Mouse (Mus musculus) CD4-positive, CD25-positive, alpha-beta regulatory T cell, adult 9 weeks (primary cell): ENCODE results near the gene Cldn7. TPM values are rescaled to one million over a fixed set of nuclear protein-coding genes. Genes with fewer than 3 reads are reported as not detected.

Source experiments
- polyA plus RNA-seq: library from polyadenylated mRNA; unstranded; fragments of 100-300 nt; shearing (Covaris generic); gene quantifications from one replicate; pipeline ENCODE4 v1.2.1, GENCODE M21; 2017

The Cldn7 gene
- not detected for polyA plus RNA-seq

DNA sequence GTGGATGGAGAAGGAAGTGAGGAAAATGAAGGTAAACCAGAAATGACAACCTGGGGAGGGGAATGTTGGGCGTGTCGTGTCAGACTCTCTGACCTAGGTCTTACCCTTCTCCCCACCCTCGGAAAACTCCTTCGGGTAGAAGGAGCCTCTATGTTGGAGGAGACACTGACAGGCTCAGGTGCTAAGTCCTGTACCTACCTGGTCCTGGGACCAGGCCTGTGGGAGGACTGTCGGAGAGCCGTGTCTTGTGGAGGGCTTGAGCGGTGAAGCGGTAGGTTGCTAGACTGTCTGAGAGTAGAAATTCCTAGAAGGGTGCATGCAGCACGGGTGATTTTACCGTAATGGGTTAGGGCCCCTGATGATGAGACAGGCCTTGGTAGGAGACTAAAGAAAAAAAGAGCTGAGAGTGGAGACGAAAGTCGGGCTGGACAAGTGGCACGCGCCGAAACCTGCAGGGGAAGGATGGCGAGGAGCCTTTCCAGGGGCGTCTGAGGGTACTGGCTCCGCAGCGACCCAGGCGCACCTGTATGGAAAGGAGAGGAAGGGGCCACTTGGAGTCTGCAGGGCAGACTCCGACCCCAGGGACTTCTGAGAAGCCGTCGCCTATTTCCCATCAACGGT, at the start of gene Cldn7:
Cldn7 (plus strand) TSS at position 130 of the 621 bp plus-strand sequence.

GRCm38 (mm10) chr11:69921114-69922011, 43.2 kb upstream of the Cldn7 start, which contains the start of gene Eif5a:
TSS of gene Eif5a (minus strand) at chr11:69921958.

GRCm38 (mm10) chr11:69935137-69935879, 29.3 kb upstream of the Cldn7 start, which contains the start of gene Ybx2:
TSS of gene Ybx2 (plus strand) at chr11:69935796.

GRCm38 (mm10) chr11:69948066-69948762, 16.4 kb upstream of the Cldn7 start, which contains the start of gene Slc2a4:
TSS of gene Slc2a4 (minus strand) at chr11:69948188.

DNA sequence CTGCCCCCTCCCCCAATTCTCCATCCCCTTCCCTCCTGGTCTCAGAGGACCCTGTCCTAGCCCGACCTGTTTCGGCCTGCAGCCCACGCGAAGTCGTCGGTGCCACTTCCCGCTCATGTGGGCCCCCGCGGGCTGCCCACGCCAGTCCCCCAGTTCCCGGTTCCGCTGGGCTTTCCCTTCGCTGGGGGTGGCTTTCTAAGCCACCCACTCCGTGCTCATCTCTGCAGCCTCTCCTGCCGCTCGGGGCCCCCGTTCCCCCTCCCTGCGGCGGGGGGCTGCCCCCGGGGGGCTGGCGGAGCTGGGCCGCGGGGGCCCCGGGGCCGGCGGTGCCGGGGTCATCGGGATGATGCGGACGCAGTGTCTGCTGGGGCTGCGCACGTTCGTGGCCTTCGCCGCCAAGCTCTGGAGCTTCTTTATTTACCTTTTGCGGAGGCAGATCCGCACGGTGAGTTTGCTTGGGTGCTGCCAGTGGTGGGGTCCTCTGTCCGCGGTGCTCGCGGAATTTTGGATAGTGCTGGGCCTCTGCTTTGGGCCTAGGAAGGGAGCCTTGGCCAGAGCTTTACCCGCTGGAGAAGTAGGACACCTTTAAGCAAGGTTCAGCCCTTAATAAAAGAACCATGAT, 16.7 kb downstream of the Cldn7 start, which contains the start of gene Ctdnep1:
Ctdnep1 (plus strand) TSS at position 16 of the 622 bp plus-strand sequence.

DNA sequence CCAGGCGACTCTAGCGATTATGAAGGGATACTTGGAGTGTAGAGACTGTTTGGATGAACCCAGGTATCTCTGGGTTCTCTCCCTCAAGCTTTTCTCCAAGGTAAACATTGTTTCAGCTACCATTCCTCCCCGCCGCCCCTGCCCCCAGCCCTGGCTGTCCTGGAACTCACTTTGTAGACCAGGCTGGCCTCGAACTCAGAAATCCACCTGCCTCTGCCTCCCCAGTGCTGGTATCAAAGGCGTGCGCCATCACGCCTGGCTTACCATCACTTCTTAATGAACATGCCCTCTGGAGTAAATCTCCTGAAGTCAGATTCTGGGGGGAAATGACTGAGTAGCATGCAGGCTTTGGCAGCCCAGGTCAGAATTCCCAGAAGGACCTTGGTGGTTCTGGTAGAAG, 17.6 kb downstream of the Cldn7 start, which contains the start of gene Elp5:
Elp5 (minus strand) TSS at position 293 of the 400 bp plus-strand sequence.

DNA sequence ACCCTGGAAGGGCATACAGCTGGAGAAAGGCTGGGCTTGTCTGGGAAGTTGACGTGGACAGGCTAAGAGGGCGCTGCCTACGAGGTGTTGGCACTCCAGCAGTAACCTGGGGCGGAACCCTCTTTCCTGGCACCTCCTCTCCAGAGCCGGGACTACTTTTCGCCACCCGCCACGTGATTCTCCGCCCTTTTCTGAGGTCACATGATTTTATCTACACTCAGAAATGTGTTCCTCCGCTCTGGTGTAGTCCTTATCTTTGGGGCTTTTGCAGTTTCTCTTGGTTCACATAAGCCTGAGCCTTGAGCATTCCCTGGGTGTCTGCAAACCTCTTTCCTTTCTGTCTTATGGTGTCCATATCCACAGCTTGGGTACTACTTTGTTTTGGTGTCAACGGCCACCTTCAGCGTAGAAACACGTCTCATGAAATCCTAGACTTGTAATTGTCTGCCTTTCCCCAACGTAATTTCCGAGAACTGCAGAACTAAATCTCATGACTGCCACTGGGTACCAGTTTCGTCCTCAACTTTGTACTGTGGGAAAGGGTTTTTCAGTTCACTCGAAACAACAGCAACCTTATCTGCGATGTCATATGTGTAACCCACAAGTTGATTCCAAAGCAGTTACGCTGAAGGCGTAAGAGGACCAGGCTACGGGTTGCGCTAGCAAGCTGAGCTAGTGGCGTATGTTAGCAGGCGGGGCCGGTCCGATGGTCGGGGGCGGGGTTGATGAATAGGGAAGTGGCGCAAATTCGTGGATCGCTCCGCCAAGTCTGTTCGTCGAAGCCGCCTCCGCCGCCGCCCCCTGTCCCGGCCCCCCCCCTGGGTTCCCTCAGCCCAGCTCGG, 26.5 kb downstream of the Cldn7 start, which contains the start of gene Gabarap:
Gabarap (plus strand) TSS at position 294 of the 842 bp plus-strand sequence.

GRCm38 (mm10) chr11:69995391-69995960, 30.9 kb downstream of the Cldn7 start, which contains the start of gene Phf23:
TSS of gene Phf23 (plus strand) at chr11:69995777.

GRCm38 (mm10) chr11:70000396-70000898, 35.9 kb downstream of the Cldn7 start, which contains the start of gene Dvl2:
TSS of gene Dvl2 (plus strand) at chr11:70000595.

DNA sequence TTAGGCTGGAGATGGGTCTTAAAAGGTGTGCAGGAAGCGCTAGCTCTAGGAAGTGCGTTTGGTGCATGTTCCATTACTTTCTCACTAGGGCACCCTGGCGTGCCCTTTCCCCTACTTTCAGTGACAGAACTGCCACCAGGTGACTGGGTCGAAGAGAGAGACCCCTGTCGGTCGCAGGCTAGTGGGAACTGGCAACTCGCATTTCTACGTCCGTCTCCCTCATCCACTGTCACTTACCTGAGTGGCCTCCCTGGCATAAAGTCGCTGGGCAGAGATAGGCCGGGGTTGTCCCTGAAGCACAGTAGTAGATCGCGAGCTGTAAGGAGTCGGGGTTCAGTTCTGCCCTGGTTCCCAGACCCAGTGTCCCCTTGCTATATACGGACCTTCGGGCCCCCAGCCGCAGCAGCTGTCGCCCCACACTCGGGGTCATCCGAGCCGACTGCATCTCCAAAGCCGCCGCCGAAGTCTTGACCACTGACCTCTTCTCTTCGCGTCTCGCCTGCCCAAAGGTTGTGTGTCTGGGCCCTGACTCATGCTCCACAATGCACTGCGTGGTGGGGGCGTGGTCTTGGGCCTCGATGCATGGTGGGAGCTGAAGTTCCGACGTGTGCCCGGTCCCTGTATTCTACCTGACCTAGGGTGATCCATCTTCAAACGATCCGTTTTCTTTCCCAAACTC, 50.4 kb downstream of the Cldn7 start, which contains the start of gene Acadvl:
Acadvl (minus strand) TSS at position 532 of the 679 bp plus-strand sequence.

DNA sequence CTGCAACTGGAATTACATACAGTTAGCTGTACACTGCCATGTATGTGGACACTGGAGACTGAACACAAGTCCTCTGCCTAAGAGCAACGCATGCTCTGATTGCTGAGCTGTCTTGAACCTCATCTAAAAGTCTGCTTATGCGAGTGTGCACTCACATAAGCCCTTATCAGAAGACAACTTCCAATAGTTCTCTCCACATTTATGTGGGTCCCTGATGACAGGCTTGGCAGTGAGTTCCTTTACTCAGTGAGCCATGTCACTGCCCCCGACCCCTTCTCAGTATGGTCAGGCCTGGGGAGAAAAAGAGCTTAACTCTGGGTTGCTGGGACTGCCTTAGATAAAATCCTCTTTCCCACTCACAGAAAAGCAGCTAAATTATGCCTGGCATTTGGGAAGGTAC, 52.1 kb downstream of the Cldn7 start, which contains the start of gene Dlg4:
Dlg4 (plus strand) TSS at position 274 of the 400 bp plus-strand sequence.

Other genes starting within 250 kb of the Cldn7 start
- 53.7 TPM for gene Polr2a, start 206.1 kb upstream of the Cldn7 start, polyA plus RNA-seq
- gene Slc35g3, start 202.8 kb upstream of the Cldn7 start, polyA plus RNA-seq, result not detected
- 4.9 TPM for gene Zbtb4, start 198.9 kb upstream of the Cldn7 start, polyA plus RNA-seq
- gene Chrnb1, start 168.8 kb upstream of the Cldn7 start, polyA plus RNA-seq, result 3.5 TPM
- not detected for gene Fgf11, start 162.9 kb upstream of the Cldn7 start, polyA plus RNA-seq
- not detected for gene Tmem102, start 159.2 kb upstream of the Cldn7 start, polyA plus RNA-seq
- gene Gm39566, start 149.5 kb upstream of the Cldn7 start, polyA plus RNA-seq, result not detected
- gene Spem2, start 146.3 kb upstream of the Cldn7 start, polyA plus RNA-seq, result not detected
- gene Spem1, start 142.6 kb upstream of the Cldn7 start, polyA plus RNA-seq, result not detected
- 0.65 TPM for gene Nlgn2, start 127.0 kb upstream of the Cldn7 start, polyA plus RNA-seq
- 121 TPM for gene Tmem256, start 126.3 kb upstream of the Cldn7 start, polyA plus RNA-seq
- 30.1 TPM for gene Plscr3, start 118.4 kb upstream of the Cldn7 start, polyA plus RNA-seq
- gene Tnk1, start 106.0 kb upstream of the Cldn7 start, polyA plus RNA-seq, result not detected
- gene Tmem95, start 86.8 kb upstream of the Cldn7 start, polyA plus RNA-seq, result not detected
- 1.1 TPM for gene Kctd11, start 83.4 kb upstream of the Cldn7 start, polyA plus RNA-seq
- 549 TPM for gene Acap1, start 69.2 kb upstream of the Cldn7 start, polyA plus RNA-seq
- 3.9 TPM for gene 2810408A11Rik, start 63.8 kb upstream of the Cldn7 start, polyA plus RNA-seq
- gene Neurl4, start 63.7 kb upstream of the Cldn7 start, polyA plus RNA-seq, result 4.2 TPM
- gene Gps2, start 50.9 kb upstream of the Cldn7 start, polyA plus RNA-seq, result 152 TPM
- 1,005 TPM for gene Eif5a, start 42.8 kb upstream of the Cldn7 start, polyA plus RNA-seq
- not detected for gene Ybx2, start 29.0 kb upstream of the Cldn7 start, polyA plus RNA-seq
- not detected for gene Slc2a4, start 16.6 kb upstream of the Cldn7 start, polyA plus RNA-seq
- 26.1 TPM for gene Ctdnep1, start 16.4 kb downstream of the Cldn7 start, polyA plus RNA-seq
- gene Elp5, start 17.7 kb downstream of the Cldn7 start, polyA plus RNA-seq, result 78.3 TPM
- 496 TPM for gene Gabarap, start 26.4 kb downstream of the Cldn7 start, polyA plus RNA-seq
- 111 TPM for gene Phf23, start 31.0 kb downstream of the Cldn7 start, polyA plus RNA-seq
- gene Dvl2, start 35.8 kb downstream of the Cldn7 start, polyA plus RNA-seq, result 16.7 TPM
- 142 TPM for gene Acadvl, start 50.6 kb downstream of the Cldn7 start, polyA plus RNA-seq
- gene Dlg4, start 52.2 kb downstream of the Cldn7 start, polyA plus RNA-seq, result 9.1 TPM
- not detected for gene Asgr1, start 89.3 kb downstream of the Cldn7 start, polyA plus RNA-seq
- gene Asgr2, start 127.9 kb downstream of the Cldn7 start, polyA plus RNA-seq, result not detected
- gene Mgl2, start 165.6 kb downstream of the Cldn7 start, polyA plus RNA-seq, result not detected
- not detected for gene Clec10a, start 191.4 kb downstream of the Cldn7 start, polyA plus RNA-seq
- not detected for gene Slc16a11, start 248.0 kb downstream of the Cldn7 start, polyA plus RNA-seq